Mouse (Mus musculus) thymus, adult 2 months (tissue): ENCODE measurements around the gene Cadps2.

Experiments
- CTCF ChIP-seq: fragments of 200-500 bp; IDR thresholded peaks from 2 replicates; pipeline ENCODE4 v1.5.1; 2012; ENCODE audit warnings: mild to moderate bottlenecking, control low read depth, low read length, moderate library complexity, borderline replicate concordance; ENCODE audit not compliant: control insufficient read depth, poor library complexity, insufficient read depth; ENCODE audit errors: extremely low read depth
- POLR2A ChIP-seq: fragments of 200-500 bp; IDR thresholded peaks from 2 replicates; pipeline ENCODE4 v1.6.1; 2012; ENCODE audit warnings: mild to moderate bottlenecking, low read length, control low read depth, moderate library complexity; ENCODE audit not compliant: control insufficient read depth, poor library complexity, insufficient read depth; ENCODE audit errors: extremely low read depth

DNA sequence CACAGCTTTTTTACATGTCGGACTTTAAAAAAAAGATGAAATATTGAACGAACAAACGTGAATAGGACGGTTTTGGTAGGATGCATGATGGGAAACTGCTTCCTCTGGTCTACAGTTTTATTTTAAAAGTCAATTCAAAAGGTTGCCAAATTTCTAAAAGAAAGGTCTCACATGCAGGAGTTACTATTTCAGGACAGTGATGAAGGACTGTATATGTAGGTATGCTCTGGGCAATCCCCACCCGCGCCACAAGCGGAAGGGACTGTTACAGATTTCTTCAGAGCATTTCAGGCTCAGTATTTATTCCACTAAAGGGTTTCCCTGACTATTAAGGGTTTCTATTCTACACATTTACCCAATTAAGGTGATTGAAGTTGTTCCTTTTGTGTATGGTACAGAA lies 1.6 kb downstream of the Cadps2 start:
- TF ChIP-seq CTCF (no peak), POLR2A (no peak)
